Mouse (Mus musculus): ENCODE data around the gene Ndufb7.

- TF ChIP-seq GATA1 (IDR thresholded peaks at IDR 0.05; ENCODE audit: low read length) (no peak), TAL1 (IDR thresholded peaks at IDR 0.05; ENCODE audit: low read length) (no peak)
These were observed 31.7 kb downstream of the Ndufb7 start for GRCm38 (mm10) chr8:83598146-83598545.
